Mouse (Mus musculus) 416B (cell line): ENCODE results near the gene Vmn1r9.
"Not testable (repeated sequence)": the region's sequence is repeated elsewhere in the genome, so short reads cannot be mapped to it uniquely, and the experiment has no call there.

Experiments used
- DNase-seq: peaks from one replicate; pipeline ENCODE4 v3.0.0; 2011; ENCODE audit warnings: low read depth

The Vmn1r9 gene

DNA sequence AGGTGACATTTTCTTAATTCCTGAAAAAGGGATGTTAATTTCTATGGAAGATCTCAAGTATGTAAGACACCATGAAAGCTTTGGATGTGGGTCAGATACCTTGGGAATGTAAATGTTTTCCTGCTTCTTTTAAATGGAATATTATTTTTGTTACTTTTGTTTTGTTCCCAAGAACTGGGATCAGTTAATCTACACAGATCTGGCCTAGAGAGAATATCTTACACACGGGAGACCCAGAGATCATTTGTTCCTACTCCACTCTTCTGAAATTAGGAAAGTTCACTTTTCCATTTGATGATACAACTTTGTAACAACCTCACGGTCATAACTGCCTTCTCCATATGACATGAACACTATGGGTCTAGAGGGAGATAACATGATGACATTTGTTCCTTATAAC, at the start of gene Vmn1r9:
TSS of gene Vmn1r9 (plus strand) at position 301 of the 400 bp plus-strand sequence.
- DNase-seq = no peak

DNA sequence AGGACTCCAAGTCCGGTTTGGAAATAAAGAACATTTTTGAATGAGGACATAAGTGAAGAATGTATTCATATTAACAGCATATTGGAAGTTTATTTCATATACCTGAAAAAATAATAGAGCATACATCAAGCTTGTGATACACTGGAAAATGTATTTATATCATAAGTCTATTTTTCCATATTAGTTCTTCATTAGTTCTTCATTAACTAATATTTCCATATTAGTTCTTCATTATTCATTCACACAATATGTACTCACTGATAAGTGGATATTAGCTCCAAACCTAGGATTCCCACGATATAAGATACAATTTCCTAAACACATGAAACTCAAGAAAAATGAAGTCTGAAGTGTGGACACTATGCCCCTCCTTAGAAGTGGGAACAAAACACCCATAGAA, 41.4 kb upstream of the Vmn1r9 start, which contains the start of gene Vmn1r7:
TSS of gene Vmn1r7 (minus strand) at position 101 of the 400 bp plus-strand sequence.
- DNase-seq = not testable (repeated sequence)

DNA sequence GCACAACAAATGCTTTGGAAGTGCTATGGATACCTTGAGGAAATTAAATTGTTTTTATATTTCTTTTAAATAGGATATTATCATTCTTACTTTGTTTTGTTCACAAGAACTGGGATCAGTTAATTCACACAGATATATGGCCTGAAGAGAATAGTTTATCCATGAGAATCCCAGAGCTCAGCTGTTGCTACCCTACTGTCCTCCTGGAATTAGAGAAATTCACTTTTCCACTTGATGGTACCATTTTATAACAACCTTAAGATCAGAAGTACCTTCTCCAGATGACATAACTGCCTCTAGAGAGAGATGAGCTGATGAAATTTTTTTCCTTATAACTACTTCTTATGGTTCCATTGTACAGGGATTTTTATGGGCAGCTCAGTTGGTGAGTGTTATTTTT, 34.6 kb upstream of the Vmn1r9 start, which contains the start of gene Vmn1r8:
TSS of gene Vmn1r8 (plus strand) at position 301 of the 400 bp plus-strand sequence.
- DNase-seq = no peak

DNA sequence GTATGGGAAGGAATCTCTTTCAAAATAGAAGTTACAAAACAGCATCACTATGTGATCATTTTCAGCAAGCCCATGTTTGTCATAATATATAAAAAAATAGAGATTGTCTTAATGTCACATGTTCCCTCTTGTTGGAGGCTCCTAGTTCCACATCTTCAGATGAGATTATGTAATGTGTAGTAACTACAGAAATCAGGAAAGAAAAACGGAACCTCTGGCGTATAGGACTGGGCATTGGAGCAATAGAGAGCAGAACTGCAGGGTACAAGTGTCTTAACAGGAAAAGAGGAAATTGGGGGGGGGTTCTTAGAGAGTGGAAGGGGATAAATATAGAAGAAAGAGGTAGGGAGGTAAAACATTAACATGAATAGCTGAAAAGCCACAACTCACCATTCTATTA, 31.9 kb upstream of the Vmn1r9 start:
- DNase-seq = no peak

DNA sequence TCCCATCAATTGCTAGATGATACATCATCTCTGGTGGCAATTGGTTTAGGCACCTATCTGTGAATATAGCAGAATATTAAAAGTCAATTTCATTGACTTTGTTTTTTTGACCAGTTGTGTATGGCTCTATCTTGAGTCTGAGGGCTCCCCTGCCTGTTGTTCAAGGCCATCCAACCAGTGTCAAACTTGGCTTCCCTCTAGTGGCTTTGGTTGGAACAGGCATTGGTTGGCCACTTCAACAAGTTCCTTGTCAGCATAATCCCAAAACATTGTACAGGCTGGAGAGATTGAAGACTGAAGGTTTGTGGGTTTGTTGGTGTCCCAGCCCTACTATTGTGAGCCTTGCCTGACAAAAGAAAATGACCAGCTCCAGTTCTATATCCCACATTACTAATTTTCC, 2.9 kb upstream of the Vmn1r9 start:
- DNase-seq = peak; percentile 73

DNA sequence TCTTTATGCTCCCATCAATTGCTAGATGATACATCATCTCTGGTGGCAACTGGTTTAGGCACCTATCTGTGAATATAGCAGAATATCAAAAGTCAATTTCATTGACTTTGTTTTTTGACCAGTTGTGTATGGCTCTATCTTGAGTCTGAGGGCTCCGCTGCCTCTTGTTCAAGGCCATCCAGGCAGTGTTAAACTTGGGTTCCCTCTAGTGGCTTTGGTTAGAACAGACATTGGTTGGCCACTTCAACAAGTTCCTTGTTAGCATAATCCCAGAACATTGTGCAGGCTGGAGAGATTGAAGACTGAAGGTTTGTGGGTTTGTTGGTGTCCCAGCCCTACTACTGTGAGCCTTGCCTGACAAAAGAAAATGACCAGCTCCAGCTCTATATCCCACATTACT, 39.8 kb downstream of the Vmn1r9 start:
- peak; percentile 71 for DNase-seq

DNA sequence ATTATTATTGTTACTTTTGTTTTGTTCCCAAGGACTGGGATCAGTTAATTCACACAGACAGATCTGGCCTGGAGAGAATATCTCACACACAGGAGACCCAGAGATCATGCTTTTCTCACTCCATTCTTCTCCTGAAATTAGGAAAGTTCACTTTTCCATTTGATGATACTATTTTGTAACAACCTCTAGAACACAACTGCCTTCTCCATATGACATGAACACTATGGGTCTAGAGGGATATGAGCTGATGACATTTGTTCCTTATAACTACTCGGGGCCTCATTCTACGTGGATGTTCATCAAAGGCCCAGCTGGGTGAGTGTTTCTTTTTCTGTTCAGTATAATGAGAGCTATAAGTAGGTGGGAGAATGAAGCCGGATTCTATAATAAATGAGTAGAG, 42.6 kb downstream of the Vmn1r9 start, which contains the start of gene Vmn1r10:
TSS of gene Vmn1r10 (plus strand) at position 301 of the 400 bp plus-strand sequence.
- no peak for DNase-seq
